Mouse (Mus musculus): ENCODE data around the gene Olfr967. TPM values are rescaled to one million over a fixed set of nuclear protein-coding genes. Genes with fewer than 3 reads are reported as not detected.
"Not testable (repeated sequence)": the region's sequence is repeated elsewhere in the genome, so short reads cannot be mapped to it uniquely, and the experiment has no call there.

The Olfr967 gene
- polyA plus RNA-seq (2015; fragmentation: Nextera tagmentation; extraction: Ambion mirVana), result not detected in 2 replicates

GRCm38 (mm10) chr9:39745949-39746348 is at the start of gene Olfr967:
TSS of gene Olfr967 (plus strand) at chr9:39746249.
- Histone ChIP-seq H3K9me3 (replicated peaks) (no peaks in the 10 kb centered on the region), H3K36me3 (no peaks in the 10 kb centered on the region), H3K9ac (replicated peaks) (no peak within 1 kb of the TSS), H3K27me3 (replicated peaks) (no peaks in the 10 kb centered on the region), H3K27ac (replicated peaks) (no peak within 1 kb of the TSS), H3K4me1 (no peaks in the 10 kb centered on the region), H3K4me2 (no peak within 1 kb of the TSS), H3K4me3 (replicated peaks) (no peak within 1 kb of the TSS)
- no peak for ATAC-seq (ENCODE audit: low FRiP score)

- H3K4me2 ChIP-seq; H3K27ac ChIP-seq (replicated peaks); H3K9ac ChIP-seq (replicated peaks); ATAC-seq (ENCODE audit: low FRiP score); H3K4me3 ChIP-seq (replicated peaks); H3K36me3 ChIP-seq; H3K4me1 ChIP-seq; H3K27me3 ChIP-seq (replicated peaks); H3K9me3 ChIP-seq (replicated peaks): not testable (repeated sequence)
- 81% methylated on average over 8 of the region's 8 CpGs for WGBS
These were observed 44.9 kb upstream of the Olfr967 start for GRCm38 (mm10) chr9:39701123-39701522.

- no peaks in the 10 kb centered on the region for H3K4me1 ChIP-seq
- no peaks in the 10 kb centered on the region for H3K9me3 ChIP-seq (replicated peaks)
- no peak within 1 kb of the TSS for H3K27ac ChIP-seq (replicated peaks)
- ATAC-seq (ENCODE audit: low FRiP score), result no peak
- no peaks in the 10 kb centered on the region for H3K27me3 ChIP-seq (replicated peaks)
- no peak within 1 kb of the TSS for H3K4me3 ChIP-seq (replicated peaks)
- no peak within 1 kb of the TSS for H3K4me2 ChIP-seq
- no peak within 1 kb of the TSS for H3K9ac ChIP-seq (replicated peaks)
- H3K36me3 ChIP-seq, result no peaks in the 10 kb centered on the region
These were observed 39.0 kb upstream of the Olfr967 start, which contains the start of gene Olfr149 for GRCm38 (mm10) chr9:39707017-39707416. TSS of gene Olfr149 (minus strand) at chr9:39707117.

GRCm38 (mm10) chr9:39708958-39709357 is 37.1 kb upstream of the Olfr967 start:
- no peaks in the 10 kb centered on the region for H3K4me1 ChIP-seq
- ATAC-seq (ENCODE audit: low FRiP score), result no peak
- no peaks in the 10 kb centered on the region for H3K9me3 ChIP-seq (replicated peaks)
- H3K27ac ChIP-seq (replicated peaks), result no peak overlapping the region
- H3K9ac ChIP-seq (replicated peaks), result no peak overlapping the region
- no peaks in the 10 kb centered on the region for H3K36me3 ChIP-seq
- 72% methylated on average over 3 of the region's 3 CpGs for WGBS
- H3K27me3 ChIP-seq (replicated peaks), result no peaks in the 10 kb centered on the region
- no peak overlapping the region for H3K4me2 ChIP-seq
- no peak overlapping the region for H3K4me3 ChIP-seq (replicated peaks)

- Histone ChIP-seq H3K9me3 (replicated peaks) (no peaks in the 10 kb centered on the region), H3K4me1 (no peaks in the 10 kb centered on the region), H3K4me3 (replicated peaks) (no peak within 1 kb of the TSS), H3K27me3 (replicated peaks) (no peaks in the 10 kb centered on the region), H3K36me3 (no peaks in the 10 kb centered on the region), H3K4me2 (no peak within 1 kb of the TSS), H3K27ac (replicated peaks) (no peak within 1 kb of the TSS), H3K9ac (replicated peaks) (no peak within 1 kb of the TSS)
- ATAC-seq (ENCODE audit: low FRiP score), result no peak
These were observed 35.0 kb upstream of the Olfr967 start, which contains the start of gene Olfr965 for GRCm38 (mm10) chr9:39711053-39711452. TSS of gene Olfr965 (plus strand) at chr9:39711353.

GRCm38 (mm10) chr9:39730678-39731077 is 15.4 kb upstream of the Olfr967 start, which contains the start of gene Olfr150:
TSS of gene Olfr150 (plus strand) at chr9:39730978.
- H3K4me2 ChIP-seq, result no peak within 1 kb of the TSS

GRCm38 (mm10) chr9:39740741-39741140 is 5.3 kb upstream of the Olfr967 start:
- 86% methylated on average over 1 of the region's 1 CpGs for WGBS
- H3K4me2 ChIP-seq, result no peak overlapping the region
- H3K9ac ChIP-seq (replicated peaks), result no peak overlapping the region
- no peaks in the 10 kb centered on the region for H3K36me3 ChIP-seq
- no peaks in the 10 kb centered on the region for H3K4me1 ChIP-seq
- H3K4me3 ChIP-seq (replicated peaks), result no peak overlapping the region
- ATAC-seq (ENCODE audit: low FRiP score), result no peak
- no peak overlapping the region for H3K27ac ChIP-seq (replicated peaks)
- no peaks in the 10 kb centered on the region for H3K9me3 ChIP-seq (replicated peaks)
- no peaks in the 10 kb centered on the region for H3K27me3 ChIP-seq (replicated peaks)

More at GRCm38 (mm10) chr9:39730678-39731077, 15.4 kb upstream of the Olfr967 start, which contains the start of gene Olfr150:
- no peak within 1 kb of the TSS for H3K9ac ChIP-seq (replicated peaks)
- no peaks in the 10 kb centered on the region for H3K9me3 ChIP-seq (replicated peaks)
- no peaks in the 10 kb centered on the region for H3K4me1 ChIP-seq
- no peak within 1 kb of the TSS for H3K4me3 ChIP-seq (replicated peaks)
- H3K27me3 ChIP-seq (replicated peaks), result no peaks in the 10 kb centered on the region
- no peak for ATAC-seq (ENCODE audit: low FRiP score)
- H3K36me3 ChIP-seq, result no peaks in the 10 kb centered on the region
- no peak within 1 kb of the TSS for H3K27ac ChIP-seq (replicated peaks)

GRCm38 (mm10) chr9:39746428-39746827 is 379 bp downstream of the Olfr967 start:
- Histone ChIP-seq H3K9ac (replicated peaks) (no peak overlapping the region), H3K27me3 (replicated peaks) (no peaks in the 10 kb centered on the region), H3K4me3 (replicated peaks) (no peak overlapping the region), H3K36me3 (no peaks in the 10 kb centered on the region), H3K9me3 (replicated peaks) (no peaks in the 10 kb centered on the region), H3K4me2 (no peak overlapping the region), H3K27ac (replicated peaks) (no peak overlapping the region), H3K4me1 (no peaks in the 10 kb centered on the region)
- WGBS, result 94% methylated on average over 1 of the region's 1 CpGs
- ATAC-seq (ENCODE audit: low FRiP score), result no peak

- Histone ChIP-seq H3K4me3 (replicated peaks) (no peak within 1 kb of the TSS), H3K27me3 (replicated peaks) (no peaks in the 10 kb centered on the region), H3K4me2 (no peak within 1 kb of the TSS), H3K4me1 (no peaks in the 10 kb centered on the region), H3K9me3 (replicated peaks) (no peaks in the 10 kb centered on the region), H3K27ac (replicated peaks) (no peak within 1 kb of the TSS), H3K36me3 (no peaks in the 10 kb centered on the region), H3K9ac (replicated peaks) (no peak within 1 kb of the TSS)
- ATAC-seq (ENCODE audit: low FRiP score), result no peak
- 82% methylated on average over 1 of the region's 1 CpGs for WGBS
These were observed 37.1 kb downstream of the Olfr967 start, which contains the start of gene Olfr968 for GRCm38 (mm10) chr9:39783153-39783552. TSS of gene Olfr968 (minus strand) at chr9:39783253.

GRCm38 (mm10) chr9:39790558-39790957 is 44.5 kb downstream of the Olfr967 start, which contains the start of gene Olfr969:
TSS of gene Olfr969 (plus strand) at chr9:39790945.
- no peak within 1 kb of the TSS for H3K27ac ChIP-seq (replicated peaks)
- H3K27me3 ChIP-seq (replicated peaks), result no peaks in the 10 kb centered on the region
- no peaks in the 10 kb centered on the region for H3K4me1 ChIP-seq
- peak; percentile 65; the same call in 1 of the 2 replicates for ATAC-seq (ENCODE audit: low FRiP score)
- no peak within 1 kb of the TSS for H3K9ac ChIP-seq (replicated peaks)
- no peak within 1 kb of the TSS for H3K4me3 ChIP-seq (replicated peaks)
- H3K9me3 ChIP-seq (replicated peaks), result no peaks in the 10 kb centered on the region
- 48% methylated on average over 2 of the region's 2 CpGs for WGBS
- H3K4me2 ChIP-seq, result no peak within 1 kb of the TSS
- no peaks in the 10 kb centered on the region for H3K36me3 ChIP-seq

Data from neural tube, embryonic 15.5 days (tissue).